Mouse (Mus musculus) stomach, embryonic 15.5 days (tissue): ENCODE results near the gene Iqsec3. TPM values are rescaled to one million over a fixed set of nuclear protein-coding genes. Genes with fewer than 3 reads are reported as not detected.

Source experiments
- ATAC-seq: fragments of 200-750 bp; cut with Nextera tagmentation; 2 replicates; pipeline ENCODE4 v1.8.0; 2017; ENCODE audit warnings: low read depth, moderate number of reproducible peaks, moderate TSS enrichment; ENCODE audit not compliant: insufficient read depth, low FRiP score
- H3K27ac ChIP-seq: fragments of 300-500 bp; sonication (generic); 2 replicates; pipeline ENCODE4 v1.5.1; 2015; ENCODE audit warnings: mild to moderate bottlenecking, inconsistent platforms
- H3K27me3 ChIP-seq: fragments of 300-500 bp; sonication (generic); replicated peaks from 2 replicates; pipeline ENCODE4 v1.6.1; 2015; ENCODE audit warnings: inconsistent platforms
- H3K36me3 ChIP-seq: fragments of 300-500 bp; sonication (generic); 2 replicates; pipeline ENCODE4 v1.6.1; 2015; ENCODE audit warnings: inconsistent platforms
- H3K4me1 ChIP-seq: fragments of 300-500 bp; sonication (generic); 2 replicates; pipeline ENCODE4 v1.6.1; 2015; ENCODE audit warnings: inconsistent platforms
- H3K4me2 ChIP-seq: fragments of 300-500 bp; sonication (generic); 2 replicates; pipeline ENCODE4 v1.6.1; 2015; ENCODE audit warnings: mild to moderate bottlenecking, inconsistent platforms
- H3K4me3 ChIP-seq: fragments of 300-500 bp; sonication (generic); replicated peaks from 2 replicates; pipeline ENCODE4 v1.5.1; 2015; ENCODE audit warnings: inconsistent platforms
- H3K9ac ChIP-seq: fragments of 300-500 bp; sonication (generic); 2 replicates; pipeline ENCODE4 v1.6.1; 2015; ENCODE audit warnings: inconsistent platforms
- H3K9me3 ChIP-seq: fragments of 300-500 bp; sonication (generic); 2 replicates; pipeline ENCODE4 v1.6.1; 2016; ENCODE audit warnings: inconsistent platforms
- WGBS: fragments of 180-500 bp; shearing (Covaris S2); methylation state at CpG from one replicate; pipeline ENCODE4 v1.1.7; 2015; 5-methylcytosine and 5-hydroxymethylcytosine counted together
- microRNA-seq: library from miRNA; unstranded; fragments of <30 nt; microRNA quantifications from one replicate; pipeline ENCODE4, GENCODE M21; 2016
- polyA plus RNA-seq: library from polyadenylated mRNA; unstranded; fragments of >200 nt; fragmentation: Nextera tagmentation; extraction: Ambion mirVana; gene quantifications from 2 replicates; pipeline ENCODE4 v1.2.1, GENCODE M21; 2015

The Iqsec3 gene
- polyA plus RNA-seq, 1 experiment from 2014 or later = 0.30 TPM

GRCm38 (mm10) chr6:121329848-121330508, 143.5 kb downstream of the Iqsec3 start:
- Histone ChIP-seq H3K27me3 (no peaks in the 10 kb centered on the region), H3K36me3 (no peaks in the 10 kb centered on the region), H3K4me1 (no peaks in the 10 kb centered on the region), H3K9me3 (no peaks in the 10 kb centered on the region), H3K9ac (no peak overlapping the region), H3K4me2 (no peak overlapping the region), H3K27ac (no peak overlapping the region), H3K4me3 (no peak overlapping the region)
- ATAC-seq = peak; percentile 25; the same call in 1 of the 2 replicates
- 20% methylated on average over 10 of the region's 10 CpGs for WGBS

- no peak overlapping the region for H3K27ac ChIP-seq
- no peaks in the 10 kb centered on the region for H3K4me1 ChIP-seq
- H3K4me3 ChIP-seq = no peak overlapping the region
- no peaks in the 10 kb centered on the region for H3K27me3 ChIP-seq
- no peak overlapping the region for H3K4me2 ChIP-seq
- H3K9me3 ChIP-seq = no peaks in the 10 kb centered on the region
- no peak overlapping the region for H3K9ac ChIP-seq
- WGBS = 69% methylated on average over 9 of the region's 9 CpGs
- no peak for ATAC-seq
- no peaks in the 10 kb centered on the region for H3K36me3 ChIP-seq
These were observed 145.0 kb downstream of the Iqsec3 start for GRCm38 (mm10) chr6:121328417-121328884.

GRCm38 (mm10) chr6:121326486-121327069, 146.9 kb downstream of the Iqsec3 start:
- Histone ChIP-seq H3K9ac (no peak overlapping the region), H3K4me3 (no peak overlapping the region), H3K36me3 (no peaks in the 10 kb centered on the region), H3K4me2 (no peak overlapping the region), H3K9me3 (no peaks in the 10 kb centered on the region), H3K27me3 (no peaks in the 10 kb centered on the region), H3K27ac (no peak overlapping the region), H3K4me1 (no peaks in the 10 kb centered on the region)
- ATAC-seq = no peak
- WGBS = 57% methylated on average over 10 of the region's 10 CpGs

- no peak overlapping the region for H3K4me2 ChIP-seq
- no peak overlapping the region for H3K4me3 ChIP-seq
- no peaks in the 10 kb centered on the region for H3K36me3 ChIP-seq
- no peaks in the 10 kb centered on the region for H3K9me3 ChIP-seq
- no peak overlapping the region for H3K9ac ChIP-seq
- no peaks in the 10 kb centered on the region for H3K4me1 ChIP-seq
- no peaks in the 10 kb centered on the region for H3K27me3 ChIP-seq
- WGBS = 54% methylated on average over 9 of the region's 9 CpGs
- H3K27ac ChIP-seq = no peak overlapping the region
- peak; percentile 29; the same call in 1 of the 2 replicates for ATAC-seq
These were observed 147.7 kb downstream of the Iqsec3 start for GRCm38 (mm10) chr6:121325740-121326139.

- Histone ChIP-seq H3K4me2 (no peak overlapping the region), H3K9ac (no peak overlapping the region), H3K27me3 (no peaks in the 10 kb centered on the region), H3K4me1 (no peaks in the 10 kb centered on the region), H3K27ac (no peak overlapping the region), H3K4me3 (no peak overlapping the region), H3K36me3 (no peaks in the 10 kb centered on the region), H3K9me3 (no peaks in the 10 kb centered on the region)
- WGBS = 75% methylated on average over 3 of the region's 3 CpGs
- no peak for ATAC-seq
These were observed 148.2 kb downstream of the Iqsec3 start for GRCm38 (mm10) chr6:121325298-121325697.

Small RNA genes lying within 50 kb of the gene (microRNA-seq; reads per million reads assigned to microRNA genes)
- gene Gm24855 = not detected

Other genes starting within 250 kb of the Iqsec3 start
- 3.3 and 3.5 TPM in 2 replicates for gene Usp18, start 227.8 kb downstream of the Iqsec3 start, polyA plus RNA-seq
- 2.3 and 3.2 TPM in 2 replicates for gene Slc6a13, start 173.5 kb downstream of the Iqsec3 start, polyA plus RNA-seq
- 0.12 and 0.18 TPM in 2 replicates for gene Slc6a12, start 130.6 kb downstream of the Iqsec3 start, polyA plus RNA-seq
- 1.5 and 3.0 TPM in 2 replicates for gene A2m, start 161.7 kb upstream of the Iqsec3 start, polyA plus RNA-seq